Mouse (Mus musculus): Measurements from ENCODE around the gene Pdha2.

DNA sequence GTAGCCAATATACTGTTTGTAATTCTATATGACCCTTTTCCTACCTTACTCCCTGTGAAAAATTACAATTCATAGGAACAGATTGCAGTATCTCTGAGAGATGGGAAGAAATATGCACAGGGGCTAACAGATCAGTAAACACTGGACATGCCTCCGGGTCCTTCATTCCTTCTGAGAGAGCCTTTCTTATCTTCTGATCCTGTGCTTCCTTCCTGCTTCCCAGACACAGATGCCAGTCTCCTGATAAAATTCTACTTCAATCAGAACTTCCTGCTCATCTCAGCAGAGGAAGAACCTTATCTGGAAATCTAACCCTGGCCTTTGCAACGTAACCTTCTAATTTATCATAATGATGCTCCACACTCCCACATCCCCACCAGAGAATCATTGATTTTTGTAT lies 6.4 kb upstream of the Pdha2 start:
- TF ChIP-seq POLR2A (IDR thresholded peaks at IDR 0.05; ENCODE audit: extremely low read depth, insufficient read depth, low read length) (no peak), CTCF (IDR thresholded peaks at IDR 0.05; ENCODE audit: low read depth, low read length) (no peak)
